Mouse (Mus musculus): ENCODE results near the gene Ackr3.
A peak's percentile ranks its signal among the peaks of the same experiment; 100 is the strongest.

DNA sequence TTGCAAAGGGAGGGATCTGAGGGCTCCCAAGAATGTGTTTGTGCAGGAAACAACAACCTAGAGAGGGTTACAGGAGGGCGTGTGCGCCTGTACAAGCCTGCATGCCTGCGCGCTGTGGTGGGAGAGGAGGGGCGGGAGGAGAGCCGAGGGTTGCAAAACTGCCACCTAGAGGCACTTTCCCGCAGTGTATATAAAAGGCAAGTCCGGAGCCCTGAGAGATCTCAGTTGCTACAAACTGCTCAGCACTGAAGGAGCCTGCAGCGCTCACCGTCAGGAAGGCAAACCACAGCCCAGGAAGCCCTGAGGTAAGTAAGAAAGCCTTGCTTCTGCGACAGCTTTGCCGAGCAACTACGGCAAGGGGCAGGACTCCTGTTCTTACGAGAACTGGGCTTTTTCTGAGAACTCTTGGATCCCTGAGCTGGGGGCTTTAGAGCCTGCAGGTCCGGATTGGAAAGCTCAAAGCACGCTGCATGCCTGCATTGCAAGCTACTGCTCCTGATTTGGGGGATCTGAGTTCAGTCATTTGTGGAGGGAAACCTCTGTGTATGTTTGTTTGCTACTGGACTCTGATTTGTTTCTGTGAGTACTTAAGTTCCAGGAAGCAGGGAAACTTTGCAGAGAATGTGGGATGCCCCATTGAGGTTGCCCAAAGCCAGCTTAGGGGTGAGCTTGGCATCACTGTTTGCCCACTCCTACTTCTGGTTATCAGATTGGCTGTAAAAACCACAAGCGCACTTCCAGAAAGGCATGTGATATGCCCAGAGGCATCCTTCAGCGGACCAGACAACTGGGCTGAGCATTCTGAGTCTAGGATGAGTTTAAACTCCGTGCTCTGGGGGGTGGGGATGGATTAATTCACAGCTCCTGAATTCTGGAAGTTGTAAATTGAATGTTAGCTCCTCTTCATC, at the start of gene Ackr3:
- TF ChIP-seq HCFC1 (IDR thresholded peaks at IDR 0.05; ENCODE audit: low read depth, low read length) (no peak; the same call in 1 of the 2 replicates), CTCF (conservative IDR thresholded peaks at IDR 0.05 in 1 of 2, IDR thresholded peaks at IDR 0.05 in 1 of 2; ENCODE audit: low read depth in 2 of 2, low read length in 2 of 2) (peak; percentile 17 to 85; a peak in 2 of 4 replicates), ZNF384 (IDR thresholded peaks at IDR 0.05; ENCODE audit: low read depth, low read length) (no peak), NRF1 (IDR thresholded peaks at IDR 0.05; ENCODE audit: low read depth, low read length) (peak; percentile 52)

Measured in CH12.LX (cell line).